Mouse (Mus musculus) intestine, embryonic 15.5 days (tissue): ENCODE results near the gene B2m. TPM values are rescaled to one million over a fixed set of nuclear protein-coding genes. Genes with fewer than 3 reads are reported as not detected.
"Not testable (repeated sequence)": the region's sequence is repeated elsewhere in the genome, so short reads cannot be mapped to it uniquely, and the experiment has no call there.

Experiments
- ATAC-seq: fragments of 200-750 bp; cut with Nextera tagmentation; 2 replicates; pipeline ENCODE4 v1.8.0; 2017; ENCODE audit warnings: moderate TSS enrichment, moderate library complexity
- H3K27ac ChIP-seq: fragments of 300-500 bp; sonication (generic); 2 replicates; pipeline ENCODE4 v1.5.1; 2015; ENCODE audit warnings: mild to moderate bottlenecking, inconsistent platforms
- H3K27me3 ChIP-seq: fragments of 300-500 bp; sonication (generic); replicated peaks from 2 replicates; pipeline ENCODE4 v1.6.1; 2015; ENCODE audit warnings: inconsistent platforms
- H3K36me3 ChIP-seq: fragments of 300-500 bp; sonication (generic); 2 replicates; pipeline ENCODE4 v1.6.1; 2015; ENCODE audit warnings: inconsistent platforms
- H3K4me1 ChIP-seq: fragments of 300-500 bp; sonication (generic); replicated peaks from 2 replicates; pipeline ENCODE4 v1.6.1; 2015; ENCODE audit warnings: inconsistent platforms
- H3K4me2 ChIP-seq: fragments of 300-500 bp; sonication (generic); replicated peaks from 2 replicates; pipeline ENCODE4 v1.6.1; 2015; ENCODE audit warnings: mild to moderate bottlenecking, inconsistent platforms
- H3K4me3 ChIP-seq: fragments of 300-500 bp; sonication (generic); replicated peaks from 2 replicates; pipeline ENCODE4 v1.5.1; 2015; ENCODE audit warnings: inconsistent platforms
- H3K9ac ChIP-seq: fragments of 300-500 bp; sonication (generic); 2 replicates; pipeline ENCODE4 v1.6.1; 2015; ENCODE audit warnings: inconsistent platforms
- H3K9me3 ChIP-seq: fragments of 300-500 bp; sonication (generic); 2 replicates; pipeline ENCODE4 v1.6.1; 2016; ENCODE audit warnings: inconsistent platforms
- WGBS: fragments of 180-500 bp; shearing (Covaris S2); methylation state at CpG from one replicate; pipeline ENCODE4 v1.1.7; 2015; 5-methylcytosine and 5-hydroxymethylcytosine counted together
- polyA plus RNA-seq: library from polyadenylated mRNA; unstranded; fragments of >200 nt; fragmentation: Nextera tagmentation; extraction: Ambion mirVana; gene quantifications from 2 replicates; pipeline ENCODE4 v1.2.1, GENCODE M21; 2015

The B2m gene
- 367 and 406 TPM in 2 replicates for polyA plus RNA-seq

DNA sequence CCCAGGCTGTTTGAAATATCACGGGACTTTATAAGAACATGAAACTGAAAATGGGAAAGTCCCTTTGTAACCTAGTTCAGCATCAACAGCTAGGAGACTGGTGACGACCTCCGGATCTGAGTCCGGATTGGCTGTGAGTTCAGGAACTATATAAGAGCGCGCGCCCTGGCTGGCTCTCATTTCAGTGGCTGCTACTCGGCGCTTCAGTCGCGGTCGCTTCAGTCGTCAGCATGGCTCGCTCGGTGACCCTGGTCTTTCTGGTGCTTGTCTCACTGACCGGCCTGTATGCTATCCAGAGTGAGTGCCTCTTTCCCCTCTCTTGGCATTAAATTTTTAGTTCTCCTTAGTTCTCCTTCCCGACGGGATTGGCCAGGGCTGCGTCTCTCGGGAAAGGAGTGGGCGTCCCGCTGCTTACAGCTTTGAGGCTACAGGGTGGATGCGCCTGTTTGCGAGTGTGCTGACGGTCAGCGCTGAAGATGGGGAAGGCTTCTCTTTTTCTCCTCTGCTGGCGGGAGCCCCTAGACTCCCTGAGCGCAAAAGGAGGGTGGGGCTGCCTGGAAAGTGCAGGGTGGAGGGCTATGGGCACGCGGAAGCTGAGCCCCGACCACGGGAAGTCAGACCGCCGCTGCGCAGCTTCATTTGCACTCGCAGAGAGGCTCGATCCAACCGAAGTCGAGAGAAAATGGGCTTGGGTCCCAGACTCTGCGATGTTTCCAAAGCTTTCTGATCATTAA, at the start of gene B2m:
B2m (plus strand) TSS at position 179 of the 734 bp plus-strand sequence.
- H3K9ac ChIP-seq: peak within 1 kb of the TSS; percentile 78

DNA sequence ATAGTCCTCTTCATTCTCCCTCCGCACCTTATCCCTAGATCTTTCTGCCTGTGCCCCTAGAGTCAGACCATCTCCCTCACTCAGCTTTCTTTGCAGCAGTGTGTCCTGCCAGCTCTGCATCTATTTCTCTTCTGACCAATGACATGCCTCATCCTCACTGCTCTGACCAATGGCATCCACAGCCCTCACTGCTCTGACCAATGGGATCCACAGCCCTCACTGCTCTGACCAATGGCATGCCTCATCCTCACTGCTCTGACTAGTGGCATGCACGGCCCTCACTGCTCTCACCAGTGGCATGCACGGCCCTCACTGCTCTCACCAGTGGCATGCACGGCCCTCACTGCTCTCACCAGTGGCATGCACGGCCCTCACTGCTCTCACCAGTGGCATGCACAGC, 49.8 kb upstream of the B2m start:
- 84% methylated on average over 5 of the region's 5 CpGs for WGBS
- not testable (repeated sequence) for H3K9me3 ChIP-seq, H3K4me1 ChIP-seq, H3K4me3 ChIP-seq, H3K27me3 ChIP-seq, H3K4me2 ChIP-seq, H3K27ac ChIP-seq, ATAC-seq, H3K9ac ChIP-seq
- H3K36me3 ChIP-seq: 0 out of 2 replicates have a peak, but pooled peaks cover 12% of the 10 kb centered on the region

More for the DNA sequence above, at the start of gene B2m:
- peak; percentile 98 for ATAC-seq
- H3K4me1 ChIP-seq: no peaks in the 10 kb centered on the region
- peak within 1 kb of the TSS; percentile 78 for H3K27ac ChIP-seq
- H3K4me2 ChIP-seq: peak within 1 kb of the TSS; percentile 66
- no peaks in the 10 kb centered on the region for H3K36me3 ChIP-seq
- no peaks in the 10 kb centered on the region for H3K27me3 ChIP-seq
- WGBS: under 1% methylated on average over 40 of the region's 40 CpGs
- H3K4me3 ChIP-seq: peak within 1 kb of the TSS; percentile 62
- no peaks in the 10 kb centered on the region for H3K9me3 ChIP-seq

DNA sequence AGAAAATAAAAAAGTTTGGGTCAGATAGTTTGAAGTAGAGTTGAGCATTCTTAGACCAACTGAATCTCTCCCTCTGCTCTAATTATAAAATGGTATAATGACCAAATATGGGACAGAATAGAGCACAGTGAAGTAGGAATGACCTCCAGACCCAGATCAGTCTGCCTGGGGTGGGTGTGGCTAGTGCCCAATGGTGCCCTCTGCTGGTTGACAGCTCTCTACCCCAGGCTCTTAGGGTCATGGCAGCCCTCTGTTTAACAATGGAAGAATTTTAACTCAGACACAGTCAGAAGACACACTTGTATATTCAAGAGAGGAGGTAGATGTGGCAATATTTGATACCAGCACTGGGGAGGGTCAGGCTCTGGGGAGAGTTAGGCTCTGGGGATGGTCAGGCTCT, 45.4 kb upstream of the B2m start:
- 0 out of 2 replicates have a peak, but pooled peaks cover 11% of the 10 kb centered on the region for H3K36me3 ChIP-seq
- ATAC-seq: no peak

DNA sequence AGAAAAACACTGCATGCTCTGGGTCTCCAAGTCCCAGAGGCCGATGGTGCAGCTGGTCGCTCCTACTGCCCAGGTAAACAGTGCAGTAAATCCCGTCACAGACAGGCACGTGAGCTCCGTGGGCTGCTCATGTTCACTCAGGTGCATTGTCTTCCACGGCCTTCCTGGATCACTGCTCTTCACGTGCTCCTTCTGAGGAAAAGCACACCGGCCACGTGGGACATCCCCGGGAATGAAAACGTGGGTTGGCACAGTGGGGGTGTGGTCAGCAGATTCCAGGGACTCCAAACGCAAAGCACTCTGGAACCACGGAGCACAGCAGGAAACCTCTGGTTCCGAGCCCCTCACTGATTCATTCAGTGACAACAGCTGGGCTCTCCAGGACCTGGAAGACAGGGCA, 39.4 kb upstream of the B2m start:
- H3K9me3 ChIP-seq: no peaks in the 10 kb centered on the region
- no peak for ATAC-seq
- H3K4me2 ChIP-seq: no peak overlapping the region
- no peaks in the 10 kb centered on the region for H3K4me1 ChIP-seq
- no peak overlapping the region for H3K9ac ChIP-seq
- H3K27ac ChIP-seq: no peak overlapping the region
- H3K4me3 ChIP-seq: no peak overlapping the region
- H3K27me3 ChIP-seq: no peaks in the 10 kb centered on the region
- WGBS: 74% methylated on average over 14 of the region's 14 CpGs
- H3K36me3 ChIP-seq: peaks cover 16% of the 10 kb centered on the region; the same call in 1 of the 2 replicates

More for the DNA sequence above, 45.4 kb upstream of the B2m start:
- Histone ChIP-seq H3K9ac (no peak overlapping the region), H3K4me1 (no peaks in the 10 kb centered on the region), H3K27me3 (no peaks in the 10 kb centered on the region), H3K27ac (no peak overlapping the region), H3K4me3 (no peak overlapping the region), H3K4me2 (no peak overlapping the region), H3K9me3 (no peaks in the 10 kb centered on the region)

DNA sequence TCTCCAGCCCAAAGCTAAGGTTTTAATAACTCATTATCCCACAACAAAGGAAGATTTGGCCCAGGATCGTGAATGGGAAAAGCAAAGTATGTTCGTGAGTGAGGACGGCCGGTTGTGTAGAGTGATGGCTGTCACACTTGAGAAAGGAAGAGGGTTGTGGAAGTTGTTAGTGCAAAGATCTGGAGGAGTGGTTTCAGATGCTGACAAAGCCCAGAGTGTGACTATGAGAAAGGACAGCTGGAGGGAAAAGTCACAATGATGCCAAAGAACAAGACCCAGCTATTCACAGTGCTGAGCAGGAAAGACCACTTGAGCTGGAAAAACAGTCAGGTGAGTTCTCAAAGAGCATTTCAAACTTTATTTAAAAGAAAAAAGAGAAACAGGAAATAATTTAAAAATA, 37.8 kb upstream of the B2m start:
- no peak for ATAC-seq
- Histone ChIP-seq H3K9ac (no peak overlapping the region), H3K36me3 (peaks cover 19% of the 10 kb centered on the region; the same call in 1 of the 2 replicates), H3K4me1 (no peaks in the 10 kb centered on the region), H3K4me2 (no peak overlapping the region), H3K27ac (no peak overlapping the region), H3K4me3 (no peak overlapping the region), H3K9me3 (no peaks in the 10 kb centered on the region), H3K27me3 (no peaks in the 10 kb centered on the region)
- 72% methylated on average over 4 of the region's 4 CpGs for WGBS

DNA sequence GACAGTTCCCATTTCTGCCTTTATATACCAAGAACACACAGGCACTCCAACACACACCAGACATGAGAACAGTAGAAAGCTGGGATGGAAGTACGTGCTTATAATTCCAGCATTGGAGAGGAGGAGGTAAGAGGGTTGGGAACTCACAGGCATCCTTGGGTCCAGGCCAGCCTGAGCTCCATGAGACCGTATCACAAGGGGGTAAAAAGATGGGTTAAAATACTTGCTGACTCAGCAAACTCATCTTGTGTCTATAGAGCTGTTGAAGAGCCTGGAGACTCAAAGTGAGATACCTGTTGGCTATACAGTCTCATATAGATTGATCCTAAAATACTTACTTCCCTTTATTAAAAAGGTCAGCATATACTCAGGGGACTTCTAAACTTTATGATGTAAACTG, 30.6 kb upstream of the B2m start:
- ATAC-seq: no peak

DNA sequence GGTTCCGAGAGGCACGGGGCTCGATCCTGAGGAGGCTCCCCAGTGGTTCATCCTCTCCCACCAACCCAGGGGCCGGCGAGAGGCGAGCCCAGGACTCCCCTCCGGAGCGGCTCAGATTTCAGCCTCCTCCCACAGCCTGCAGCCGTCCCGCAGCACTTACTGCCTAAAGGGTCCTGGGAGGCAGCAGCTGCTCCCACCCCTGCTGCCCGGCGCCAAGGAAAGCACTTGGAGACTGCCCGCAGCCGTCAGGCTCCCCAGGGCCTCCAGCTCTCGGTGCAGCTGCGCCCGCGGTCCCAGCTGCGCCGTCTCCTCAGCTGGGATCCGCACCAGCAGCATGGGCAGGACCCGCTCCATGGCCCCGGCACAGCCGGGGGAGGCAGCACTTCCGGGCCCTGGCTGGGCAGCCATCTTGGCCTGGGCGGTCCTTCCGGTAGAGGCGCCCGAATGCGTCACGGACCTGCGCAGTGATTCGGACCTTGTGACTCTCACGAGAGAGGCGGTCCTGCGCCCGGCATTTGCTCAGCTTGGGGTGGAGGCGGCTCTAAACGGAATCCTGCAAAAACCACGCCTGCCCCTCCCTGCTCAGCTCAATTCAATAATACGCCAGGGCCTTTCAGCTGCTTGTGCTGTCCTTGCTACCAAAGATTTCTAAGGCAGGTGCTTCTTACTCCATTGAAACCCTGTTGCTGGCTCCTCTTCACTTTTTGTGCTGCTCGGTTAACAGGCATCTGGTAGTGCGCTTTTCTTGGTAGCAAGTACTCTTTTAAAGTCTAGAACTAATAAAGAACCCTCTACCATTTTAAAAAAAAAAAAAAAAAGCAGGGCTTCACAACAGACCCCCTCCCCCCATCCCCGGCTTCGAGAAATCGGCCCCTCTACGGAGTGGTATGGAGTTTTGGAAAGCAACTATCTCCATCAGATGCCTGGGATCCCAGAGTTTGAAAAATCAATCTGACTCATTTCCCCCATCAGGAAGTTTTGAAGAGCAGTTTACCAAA, 29.2 kb upstream of the B2m start, which contains the start of gene Spg11:
Spg11 (minus strand) TSS at position 426 of the 998 bp plus-strand sequence.
- H3K4me3 ChIP-seq: peak within 1 kb of the TSS; percentile 95
- no peaks in the 10 kb centered on the region for H3K27me3 ChIP-seq
- H3K36me3 ChIP-seq: 0 out of 2 replicates have a peak, but pooled peaks cover 2% of the 10 kb centered on the region
- peak within 1 kb of the TSS; percentile 97 for H3K9ac ChIP-seq
- H3K4me1 ChIP-seq: 0 out of 2 replicates have a peak, but pooled peaks cover 2% of the 10 kb centered on the region
- H3K4me2 ChIP-seq: peak within 1 kb of the TSS; percentile 68
- under 1% methylated on average over 47 of the region's 47 CpGs for WGBS
- H3K27ac ChIP-seq: peak within 1 kb of the TSS; percentile 100
- H3K9me3 ChIP-seq: no peaks in the 10 kb centered on the region
- peak; percentile 100 for ATAC-seq

More for the DNA sequence above, 30.6 kb upstream of the B2m start:
- H3K9ac ChIP-seq: no peak overlapping the region
- 0 out of 2 replicates have a peak, but pooled peaks cover 2% of the 10 kb centered on the region for H3K4me1 ChIP-seq
- no peak overlapping the region for H3K27ac ChIP-seq
- 0 out of 2 replicates have a peak, but pooled peaks cover 3% of the 10 kb centered on the region for H3K36me3 ChIP-seq
- H3K27me3 ChIP-seq: no peaks in the 10 kb centered on the region
- H3K9me3 ChIP-seq: no peaks in the 10 kb centered on the region
- no peak overlapping the region for H3K4me3 ChIP-seq
- peak overlapping the region; percentile 68 for H3K4me2 ChIP-seq
- WGBS: 84% methylated on average over 2 of the region's 2 CpGs

DNA sequence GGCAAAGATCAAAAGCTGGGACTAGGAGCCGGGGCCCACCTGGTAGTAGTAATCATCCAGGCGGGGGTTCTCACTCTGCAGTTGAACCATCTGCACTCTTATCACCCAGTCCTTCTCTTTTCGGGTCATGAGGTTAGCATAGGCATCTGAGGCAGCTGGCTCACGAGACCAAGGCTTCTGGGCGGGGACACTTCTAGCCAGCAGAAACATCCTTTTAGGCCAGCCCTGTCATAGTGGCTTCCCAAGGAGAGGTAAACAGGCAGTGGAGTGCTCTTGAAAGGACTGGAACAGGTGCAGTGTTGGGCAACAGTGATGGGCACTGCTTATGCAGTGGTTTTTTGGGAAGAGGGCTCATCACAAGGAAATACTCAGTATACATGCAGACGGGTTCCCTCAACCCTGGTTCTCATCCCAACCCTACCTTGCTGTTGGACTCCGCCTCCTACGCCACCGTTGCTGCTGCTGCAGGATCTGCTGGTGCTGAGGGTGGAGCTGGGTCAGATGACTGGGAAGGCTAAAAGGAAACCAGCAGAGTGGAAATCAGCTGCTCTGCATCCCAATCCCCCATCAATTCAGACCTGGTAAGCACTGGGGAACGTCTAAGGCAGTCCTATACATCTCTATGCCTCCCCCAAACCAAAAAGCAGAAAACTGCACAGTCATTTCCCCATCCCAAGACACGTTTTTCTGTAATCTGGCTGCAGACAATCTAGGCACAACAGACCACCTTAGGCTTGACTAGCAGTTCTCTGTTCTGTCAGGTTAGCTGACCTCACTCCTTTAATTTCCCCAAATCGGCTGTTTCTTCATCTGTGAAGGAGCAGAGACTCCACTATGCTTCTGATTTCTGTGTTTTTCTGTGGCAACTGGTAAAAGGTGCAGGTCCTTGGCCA, 21.6 kb upstream of the B2m start:
- Histone ChIP-seq H3K4me1 (0 out of 2 replicates have a peak, but pooled peaks cover 3% of the 10 kb centered on the region), H3K27me3 (no peaks in the 10 kb centered on the region), H3K4me3 (no peak overlapping the region), H3K9me3 (no peaks in the 10 kb centered on the region), H3K4me2 (no peak overlapping the region), H3K9ac (no peak overlapping the region), H3K36me3 (no peaks in the 10 kb centered on the region), H3K27ac (no peak overlapping the region)
- WGBS: 47% methylated on average over 12 of the region's 12 CpGs
- ATAC-seq: peak; percentile 45; the same call in 1 of the 2 replicates

DNA sequence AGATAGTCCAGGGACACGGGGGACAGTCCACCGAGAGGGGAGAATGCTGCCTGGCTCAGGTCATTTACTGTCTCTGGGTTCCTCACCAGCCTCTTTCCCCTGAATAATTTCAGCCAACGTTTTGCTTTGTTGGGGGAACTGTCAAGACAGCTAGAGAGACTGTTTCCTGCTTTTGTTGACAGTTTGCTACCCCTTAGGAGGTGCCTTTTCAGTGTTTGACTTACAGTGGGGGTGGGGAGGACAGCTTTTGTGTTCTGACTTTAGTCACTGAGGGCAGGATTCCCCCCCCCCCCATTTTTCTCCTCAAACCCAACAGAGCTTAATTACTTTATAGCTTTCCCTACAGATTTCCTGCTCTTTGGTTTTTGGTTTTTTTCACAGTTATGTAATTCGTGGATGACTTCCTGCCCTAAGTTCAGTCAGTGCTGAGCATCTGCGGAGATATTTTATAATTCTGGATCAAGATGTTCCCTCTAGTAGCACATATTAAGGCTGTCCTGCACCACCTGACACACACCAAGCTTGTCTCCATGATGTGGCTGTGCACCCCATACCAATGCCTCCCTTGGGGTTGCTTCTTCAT, 20.6 kb upstream of the B2m start:
- H3K27ac ChIP-seq: no peak overlapping the region
- no peak overlapping the region for H3K4me3 ChIP-seq
- no peak overlapping the region for H3K4me2 ChIP-seq
- H3K27me3 ChIP-seq: no peaks in the 10 kb centered on the region
- 34% methylated on average over 5 of the region's 5 CpGs for WGBS
- 0 out of 2 replicates have a peak, but pooled peaks cover 3% of the 10 kb centered on the region for H3K4me1 ChIP-seq
- H3K36me3 ChIP-seq: no peaks in the 10 kb centered on the region
- H3K9me3 ChIP-seq: no peaks in the 10 kb centered on the region
- no peak overlapping the region for H3K9ac ChIP-seq
- no peak for ATAC-seq

DNA sequence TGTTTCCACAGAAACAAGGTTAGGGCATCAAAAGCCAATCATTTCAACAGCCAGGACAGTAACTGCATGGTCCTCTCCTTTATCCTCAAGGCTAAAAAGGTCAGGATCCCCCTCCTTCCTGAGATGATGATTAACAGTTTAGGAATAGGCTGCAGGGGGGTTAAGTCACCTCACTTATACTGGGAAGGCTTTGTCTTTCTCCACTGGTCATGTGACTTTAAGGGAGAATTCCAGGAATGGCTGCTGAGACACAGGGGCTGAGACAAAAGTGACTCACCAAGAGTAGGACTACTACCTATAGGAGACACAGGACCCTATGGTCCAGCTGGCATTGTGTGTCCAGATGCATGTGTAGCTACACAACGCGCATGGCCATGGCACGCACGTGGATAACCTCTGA, 19.9 kb upstream of the B2m start:
- no peak for ATAC-seq
- Histone ChIP-seq H3K27me3 (no peaks in the 10 kb centered on the region), H3K4me2 (no peak overlapping the region), H3K9me3 (no peaks in the 10 kb centered on the region), H3K9ac (no peak overlapping the region), H3K36me3 (no peaks in the 10 kb centered on the region), H3K4me3 (no peak overlapping the region), H3K27ac (no peak overlapping the region), H3K4me1 (0 out of 2 replicates have a peak, but pooled peaks cover 3% of the 10 kb centered on the region)
- 90% methylated on average over 4 of the region's 4 CpGs for WGBS

DNA sequence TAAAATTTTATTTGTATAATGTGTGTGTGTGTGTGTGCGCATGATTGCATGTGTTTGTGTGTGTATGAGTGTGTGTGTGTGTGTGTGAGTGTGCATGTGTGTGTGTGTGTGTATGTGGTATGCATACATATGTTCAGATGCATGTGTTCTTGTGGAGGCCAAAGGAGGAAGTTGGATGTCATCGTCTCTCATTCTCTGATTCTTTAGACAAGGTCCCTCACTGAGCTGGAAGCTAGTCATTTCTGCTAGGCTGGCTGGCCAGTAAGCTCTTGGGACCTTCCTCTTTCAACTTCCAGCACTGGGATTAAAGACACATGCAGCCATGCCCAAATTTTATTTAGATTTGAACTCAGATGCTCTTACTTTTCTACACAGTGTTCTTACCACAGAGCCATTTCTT, 15.4 kb upstream of the B2m start:
- ATAC-seq: no peak
- 84% methylated on average over 2 of the region's 2 CpGs for WGBS
- Histone ChIP-seq H3K27me3 (no peaks in the 10 kb centered on the region), H3K36me3 (no peaks in the 10 kb centered on the region), H3K4me3 (no peak overlapping the region), H3K4me1 (no peaks in the 10 kb centered on the region), H3K27ac (no peak overlapping the region), H3K9ac (no peak overlapping the region), H3K4me2 (no peak overlapping the region), H3K9me3 (no peaks in the 10 kb centered on the region)
